Mouse (Mus musculus): ENCODE measurements around the gene Gm28230. TPM values are rescaled to one million over a fixed set of nuclear protein-coding genes. Genes with fewer than 3 reads are reported as not detected.

Gene Gm28230
- total RNA-seq, 2 experiments from 2014 or later = not detected

GRCm38 (mm10) chr2:74720384-74720783 lies 6.1 kb upstream of the Gm28230 start:
- no peak for ATAC-seq (replicated peaks; ENCODE audit: low FRiP score, low TSS enrichment, poor library complexity, severe bottlenecking)

- ATAC-seq (replicated peaks; ENCODE audit: low FRiP score, low TSS enrichment, poor library complexity, severe bottlenecking) = no peak
Measured at GRCm38 (mm10) chr2:74720955-74721491, 5.5 kb upstream of the Gm28230 start.

GRCm38 (mm10) chr2:74721882-74722281 lies 4.6 kb upstream of the Gm28230 start:
- no peak for ATAC-seq (replicated peaks; ENCODE audit: low FRiP score, low TSS enrichment, poor library complexity, severe bottlenecking)

- ATAC-seq (replicated peaks; ENCODE audit: low FRiP score, low TSS enrichment, poor library complexity, severe bottlenecking) = no peak
Measured at GRCm38 (mm10) chr2:74722949-74723348, 3.6 kb upstream of the Gm28230 start.

- no peak for ATAC-seq (replicated peaks; ENCODE audit: low FRiP score, low TSS enrichment, poor library complexity, severe bottlenecking)
Measured at GRCm38 (mm10) chr2:74724244-74725015, 2.1 kb upstream of the Gm28230 start.

- ATAC-seq (replicated peaks; ENCODE audit: low FRiP score, low TSS enrichment, poor library complexity, severe bottlenecking) = no peak
Measured at GRCm38 (mm10) chr2:74725171-74725570, 1.4 kb upstream of the Gm28230 start.

GRCm38 (mm10) chr2:74726973-74727639 lies 578 bp downstream of the Gm28230 start:
- ATAC-seq (replicated peaks; ENCODE audit: low FRiP score, low TSS enrichment, poor library complexity, severe bottlenecking) = no peak

GRCm38 (mm10) chr2:74727640-74728302 lies 1.2 kb downstream of the Gm28230 start:
- no peak for ATAC-seq (replicated peaks; ENCODE audit: low FRiP score, low TSS enrichment, poor library complexity, severe bottlenecking)

- no peak for ATAC-seq (replicated peaks; ENCODE audit: low FRiP score, low TSS enrichment, poor library complexity, severe bottlenecking)
Measured at GRCm38 (mm10) chr2:74728303-74728680, 1.8 kb downstream of the Gm28230 start.

GRCm38 (mm10) chr2:74730331-74730730 lies 3.8 kb downstream of the Gm28230 start:
- no peak for ATAC-seq (replicated peaks; ENCODE audit: low FRiP score, low TSS enrichment, poor library complexity, severe bottlenecking)

- ATAC-seq (replicated peaks; ENCODE audit: low FRiP score, low TSS enrichment, poor library complexity, severe bottlenecking) = no peak
Measured at GRCm38 (mm10) chr2:74731055-74731454, 4.5 kb downstream of the Gm28230 start.

- no peak for ATAC-seq (replicated peaks; ENCODE audit: low FRiP score, low TSS enrichment, poor library complexity, severe bottlenecking)
Measured at GRCm38 (mm10) chr2:74731799-74732512, 5.4 kb downstream of the Gm28230 start.

GRCm38 (mm10) chr2:74732513-74733316 lies 6.2 kb downstream of the Gm28230 start:
- ATAC-seq (replicated peaks; ENCODE audit: low FRiP score, low TSS enrichment, poor library complexity, severe bottlenecking) = no peak

- ATAC-seq (replicated peaks; ENCODE audit: low FRiP score, low TSS enrichment, poor library complexity, severe bottlenecking) = no peak
Measured at GRCm38 (mm10) chr2:74733317-74733661, 6.8 kb downstream of the Gm28230 start.

- ATAC-seq (replicated peaks; ENCODE audit: low FRiP score, low TSS enrichment, poor library complexity, severe bottlenecking) = no peak
Measured at GRCm38 (mm10) chr2:74733765-74734164, 7.2 kb downstream of the Gm28230 start.

- no peak for ATAC-seq (replicated peaks; ENCODE audit: low FRiP score, low TSS enrichment, poor library complexity, severe bottlenecking)
Measured at GRCm38 (mm10) chr2:74734451-74734850, 7.9 kb downstream of the Gm28230 start.

- ATAC-seq (replicated peaks; ENCODE audit: low FRiP score, low TSS enrichment, poor library complexity, severe bottlenecking) = no peak
Measured at GRCm38 (mm10) chr2:74734996-74735811, 8.7 kb downstream of the Gm28230 start.

Measured in megakaryocyte-erythroid progenitor cell, adult 5-6 weeks (primary cell).